Mouse (Mus musculus) heart, postnatal 0 days (tissue): Measurements from ENCODE around the gene Sec31a. TPM values are rescaled to one million over a fixed set of nuclear protein-coding genes. Genes with fewer than 3 reads are reported as not detected.
A peak's percentile ranks its signal among the peaks of the same experiment; 100 is the strongest.

Source experiments
- ATAC-seq: fragments of 200-750 bp; cut with Nextera tagmentation; 2 replicates; pipeline ENCODE4 v1.8.0; 2017; ENCODE audit warnings: low read depth, moderate number of reproducible peaks, moderate library complexity; ENCODE audit not compliant: insufficient read depth
- DNase-seq: peaks from one replicate; pipeline ENCODE4 v3.0.0-alpha.2; 2016; ENCODE audit warnings: low spot score
- H3K27ac ChIP-seq: fragments of 300-500 bp; sonication (generic); 2 replicates; pipeline ENCODE4 v1.5.1; 2014; ENCODE audit warnings: low read depth, mild to moderate bottlenecking
- H3K27me3 ChIP-seq: fragments of 300-500 bp; sonication (generic); 2 replicates; pipeline ENCODE4 v1.6.1; 2014; ENCODE audit warnings: low read length, mixed read lengths; ENCODE audit not compliant: control insufficient read depth, insufficient read depth
- H3K36me3 ChIP-seq: fragments of 300-500 bp; sonication (generic); replicated peaks from 2 replicates; pipeline ENCODE4 v1.6.1; 2014; ENCODE audit warnings: low read length, mixed read lengths; ENCODE audit not compliant: control insufficient read depth, insufficient read depth
- H3K4me1 ChIP-seq: fragments of 300-500 bp; sonication (generic); 2 replicates; pipeline ENCODE4 v1.6.1; 2014; ENCODE audit warnings: antibody characterized with exemption; ENCODE audit not compliant: control insufficient read depth, insufficient read depth
- H3K4me2 ChIP-seq: fragments of 300-500 bp; sonication (generic); 2 replicates; pipeline ENCODE4 v1.6.1; 2014; ENCODE audit warnings: low read depth, mild to moderate bottlenecking, low read length, moderate library complexity
- H3K4me3 ChIP-seq: fragments of 300-500 bp; sonication (generic); 2 replicates; pipeline ENCODE4 v1.5.1; 2014; ENCODE audit warnings: low read depth, low read length
- H3K9ac ChIP-seq: fragments of 300-500 bp; sonication (generic); replicated peaks from 2 replicates; pipeline ENCODE4 v1.6.1; 2014; ENCODE audit warnings: low read depth, low read length, mixed read lengths
- H3K9me3 ChIP-seq: fragments of 300-500 bp; sonication (generic); replicated peaks from 2 replicates; pipeline ENCODE4 v1.6.1; 2016; ENCODE audit warnings: low read length; ENCODE audit not compliant: control insufficient read depth
- CTCF ChIP-seq: IDR thresholded peaks from 2 replicates; pipeline ENCODE4 v1.5.1; 2016; ENCODE audit warnings: antibody characterized with exemption, control low read depth, low read depth
- EP300 ChIP-seq: IDR thresholded peaks from 2 replicates; pipeline ENCODE4 v1.6.1; 2016; ENCODE audit warnings: antibody characterized with exemption, low read depth
- WGBS: fragments of 180-500 bp; shearing (Covaris S2); extraction: QIAGEN DNeasy Blood & Tissue Kit; methylation state at CpG from one replicate; pipeline ENCODE4 v1.1.7; 2014; 5-methylcytosine and 5-hydroxymethylcytosine counted together
- polyA plus RNA-seq: library from polyadenylated mRNA; unstranded; fragments of >200 nt; fragmentation: Nextera tagmentation; extraction: Ambion mirVana; gene quantifications from 2 replicates; pipeline ENCODE4 v1.2.1, GENCODE M21; 2015
- total RNA-seq: library from RNA; depleted of rRNA; stranded (reverse); fragments of >200 nt; gene quantifications from 2 replicates; pipeline ENCODE4 v1.2.3, GENCODE M21; 2014; ENCODE audit warnings: low replicate concordance

The Sec31a gene
- total and polyA plus RNA-seq, 2 experiments from 2014 or later: 101 to 258 TPM

DNA sequence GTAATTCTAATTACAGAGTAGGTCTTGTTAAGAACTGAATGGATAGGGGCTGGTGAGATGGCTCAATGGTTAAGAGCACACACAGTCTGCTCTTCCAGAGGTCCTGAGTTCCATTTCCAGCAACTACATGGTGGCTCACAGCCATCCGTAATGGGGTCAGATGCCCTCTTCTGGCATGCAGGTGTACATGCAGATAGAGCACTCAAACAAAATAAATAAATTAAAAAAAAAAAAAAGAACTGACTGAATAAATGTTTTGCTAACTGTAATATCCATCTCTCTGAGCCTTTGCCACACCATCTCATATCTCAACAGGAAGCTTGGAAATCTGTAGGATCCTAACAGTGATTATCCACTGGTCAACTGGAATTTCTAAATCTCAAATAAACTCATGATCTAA, 45.1 kb downstream of the Sec31a start:
- WGBS: 34% methylated on average over 1 of the region's 1 CpGs
- ATAC-seq: no peak
- no peak for DNase-seq

DNA sequence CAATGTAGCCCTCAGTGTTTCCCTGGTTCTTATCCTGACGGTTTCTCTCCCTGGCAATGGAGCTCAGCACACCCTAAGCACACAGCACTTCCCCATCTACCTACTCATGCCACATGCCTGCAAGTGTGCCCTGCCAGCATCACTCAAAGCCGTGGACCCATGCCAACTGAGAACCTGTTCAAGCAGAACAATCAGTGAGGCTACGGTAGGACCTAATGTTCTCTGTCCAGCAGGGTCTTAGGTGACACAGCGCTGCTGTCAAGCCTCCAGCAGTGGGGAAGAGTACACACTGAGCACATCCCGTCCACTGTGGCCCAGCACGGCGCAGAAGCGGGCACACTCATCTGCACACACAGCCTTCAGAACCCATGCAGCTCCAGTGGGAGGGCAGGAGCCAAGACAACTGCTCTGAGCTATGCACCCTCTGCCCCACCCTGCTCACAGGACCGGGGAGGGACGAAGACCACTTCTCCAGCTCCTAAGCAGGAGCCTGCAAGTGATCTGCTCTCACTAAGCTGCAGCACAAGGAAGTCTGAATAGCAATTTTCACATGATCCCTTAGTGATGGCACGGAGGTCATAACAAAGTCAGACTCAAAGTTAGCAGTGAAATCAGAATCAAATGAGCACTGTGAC, 46.1 kb downstream of the Sec31a start:
- Histone ChIP-seq H3K4me2 (no peak overlapping the region; the same call in 1 of the 2 replicates), H3K9me3 (no peaks in the 10 kb centered on the region), H3K4me3 (no peak overlapping the region), H3K27ac (peak overlapping the region; percentile 73), H3K4me1 (peaks cover 3% of the 10 kb centered on the region; the same call in 1 of the 2 replicates), H3K9ac (no peak overlapping the region), H3K36me3 (peaks cover 79% of the 10 kb centered on the region), H3K27me3 (no peaks in the 10 kb centered on the region)
- 44% methylated on average over 11 of the region's 11 CpGs for WGBS
- TF ChIP-seq CTCF (no peak), EP300 (no peak)
- peak; percentile 49 for DNase-seq
- ATAC-seq: peak; percentile 84

More for the DNA sequence above, 45.1 kb downstream of the Sec31a start:
- H3K9ac ChIP-seq: no peak overlapping the region
- H3K27ac ChIP-seq: peak overlapping the region; percentile 73; the same call in 1 of the 2 replicates
- TF ChIP-seq CTCF (peak; percentile 25), EP300 (no peak)
- peaks cover 3% of the 10 kb centered on the region; the same call in 1 of the 2 replicates for H3K4me1 ChIP-seq
- no peak overlapping the region for H3K4me2 ChIP-seq
- H3K27me3 ChIP-seq: no peaks in the 10 kb centered on the region
- H3K36me3 ChIP-seq: peaks cover 79% of the 10 kb centered on the region
- no peak overlapping the region for H3K4me3 ChIP-seq
- no peaks in the 10 kb centered on the region for H3K9me3 ChIP-seq

- no peak overlapping the region for H3K4me2 ChIP-seq
- WGBS: 79% methylated on average over 6 of the region's 6 CpGs
- TF ChIP-seq EP300: no peak
- TF ChIP-seq CTCF: no peak
- ATAC-seq (no peak), DNase-seq (no peak)
- no peak overlapping the region for H3K27ac ChIP-seq
- peaks cover 3% of the 10 kb centered on the region; the same call in 1 of the 2 replicates for H3K4me1 ChIP-seq
- no peak overlapping the region for H3K4me3 ChIP-seq
- H3K36me3 ChIP-seq: peaks cover 78% of the 10 kb centered on the region
- no peaks in the 10 kb centered on the region for H3K9me3 ChIP-seq
- no peaks in the 10 kb centered on the region for H3K27me3 ChIP-seq
- no peak overlapping the region for H3K9ac ChIP-seq
Measured at GRCm38 (mm10) chr5:100369093-100369492, 46.9 kb downstream of the Sec31a start.

- Histone ChIP-seq H3K4me3 (no peak overlapping the region), H3K4me1 (peaks cover 3% of the 10 kb centered on the region; the same call in 1 of the 2 replicates), H3K27ac (no peak overlapping the region), H3K9ac (no peak overlapping the region), H3K27me3 (no peaks in the 10 kb centered on the region), H3K36me3 (peaks cover 79% of the 10 kb centered on the region), H3K4me2 (no peak overlapping the region), H3K9me3 (no peaks in the 10 kb centered on the region)
- ATAC-seq (no peak), DNase-seq (no peak)
- 74% methylated on average over 5 of the region's 5 CpGs for WGBS
- TF ChIP-seq CTCF: no peak
- TF ChIP-seq EP300: no peak
Measured at GRCm38 (mm10) chr5:100368527-100368926, 47.5 kb downstream of the Sec31a start.

- H3K27ac ChIP-seq: no peak overlapping the region
- H3K9me3 ChIP-seq: no peaks in the 10 kb centered on the region
- H3K9ac ChIP-seq: no peak overlapping the region
- H3K36me3 ChIP-seq: peaks cover 80% of the 10 kb centered on the region
- no peak overlapping the region for H3K4me2 ChIP-seq
- no peak overlapping the region for H3K4me3 ChIP-seq
- H3K4me1 ChIP-seq: peaks cover 3% of the 10 kb centered on the region; the same call in 1 of the 2 replicates
- ATAC-seq (no peak), DNase-seq (no peak)
- no peaks in the 10 kb centered on the region for H3K27me3 ChIP-seq
- TF ChIP-seq CTCF (no peak), EP300 (no peak)
- WGBS: 93% methylated on average over 2 of the region's 2 CpGs
Measured at GRCm38 (mm10) chr5:100367051-100367450, 49.0 kb downstream of the Sec31a start.

DNA sequence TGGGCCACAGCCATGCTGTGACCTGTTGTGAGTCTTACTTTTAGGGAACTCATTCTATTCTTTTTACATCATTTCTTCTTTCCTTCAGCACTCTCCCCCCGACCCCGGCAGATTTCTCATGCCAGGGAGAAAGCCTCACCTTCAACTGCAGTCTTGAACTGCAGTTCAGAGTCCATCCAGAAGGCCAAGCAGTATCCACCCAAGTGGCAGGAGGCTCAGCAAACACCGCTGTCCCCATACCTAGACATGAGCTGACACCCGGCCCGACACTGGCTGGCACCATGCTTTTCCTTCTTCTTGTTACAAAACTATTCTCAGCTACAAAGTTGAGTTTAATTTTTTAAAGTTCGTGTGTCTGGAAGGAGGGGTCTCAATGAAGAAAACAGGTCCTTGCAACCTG, 55.7 kb downstream of the Sec31a start:
- Histone ChIP-seq H3K36me3 (peaks cover 50% of the 10 kb centered on the region), H3K9ac (no peak overlapping the region), H3K4me3 (no peak overlapping the region), H3K27me3 (no peaks in the 10 kb centered on the region), H3K27ac (no peak overlapping the region), H3K4me1 (peaks cover 10% of the 10 kb centered on the region), H3K4me2 (no peak overlapping the region), H3K9me3 (no peaks in the 10 kb centered on the region)
- TF ChIP-seq EP300: no peak
- TF ChIP-seq CTCF: no peak
- WGBS: 89% methylated on average over 6 of the region's 6 CpGs
- ATAC-seq (no peak), DNase-seq (no peak)
